Mouse (Mus musculus) ES-E14 (cell line): ENCODE measurements around the gene Ntm.

Source experiments
- CHD2 ChIP-seq: IDR thresholded peaks from 2 replicates; pipeline ENCODE4 v1.6.1; 2014; ENCODE audit warnings: mild to moderate bottlenecking, low read depth, low read length, inconsistent platforms
- HCFC1 ChIP-seq: IDR thresholded peaks from 2 replicates; pipeline ENCODE4 v1.6.1; 2012; ENCODE audit warnings: low read length, inconsistent platforms, borderline replicate concordance; ENCODE audit not compliant: insufficient read depth
- ZC3H11A ChIP-seq: IDR thresholded peaks from 2 replicates; pipeline ENCODE4 v1.6.1; 2012; ENCODE audit warnings: low read depth, mild to moderate bottlenecking, inconsistent platforms, low read length, borderline replicate concordance
- ZNF384 ChIP-seq: IDR thresholded peaks from 2 replicates; pipeline ENCODE4 v1.6.1; 2012; ENCODE audit warnings: low read depth, low read length, inconsistent platforms

- TF ChIP-seq HCFC1 = no peak
- no peak for TF ChIP-seq ZC3H11A
- no peak for TF ChIP-seq CHD2
- no peak for TF ChIP-seq ZNF384
These were observed 8.9 kb downstream of the Ntm start for GRCm38 (mm10) chr9:29954031-29954430.
